Mouse (Mus musculus): ENCODE results near the gene Ush1c.
"Not testable (repeated sequence)": the region's sequence is repeated elsewhere in the genome, so short reads cannot be mapped to it uniquely, and the experiment has no call there.

The Ush1c gene

GRCm38 (mm10) chr7:46210276-46210675, 28.0 kb downstream of the Ush1c start:
- in situ Hi-C loops (cut with MboI; ENCODE audit: low sequenced_read_pairs), result no loop called here

- in situ Hi-C loops (cut with MboI; ENCODE audit: low sequenced_read_pairs), result no loop called here
These were observed 30.2 kb downstream of the Ush1c start for GRCm38 (mm10) chr7:46208131-46208530.

GRCm38 (mm10) chr7:46204775-46205174, 33.5 kb downstream of the Ush1c start:
- in situ Hi-C loops (cut with MboI; ENCODE audit: low sequenced_read_pairs), result no loop called here

- in situ Hi-C loops (cut with MboI; ENCODE audit: low sequenced_read_pairs), result no loop called here
These were observed 34.2 kb downstream of the Ush1c start for GRCm38 (mm10) chr7:46204046-46204471.

- in situ Hi-C loops (cut with MboI; ENCODE audit: low sequenced_read_pairs), result no loop called here
These were observed 36.7 kb downstream of the Ush1c start for GRCm38 (mm10) chr7:46201649-46202048.

GRCm38 (mm10) chr7:46200021-46200420, 38.3 kb downstream of the Ush1c start:
- in situ Hi-C loops (cut with MboI; ENCODE audit: low sequenced_read_pairs), result no loop called here

- in situ Hi-C loops (cut with MboI; ENCODE audit: low sequenced_read_pairs), result loop anchor here (10.0 kb wide), 1 partner anchor 101 kb away; no protein-coding TSS in a partner anchor
These were observed 42.9 kb downstream of the Ush1c start for GRCm38 (mm10) chr7:46195356-46195755.

- in situ Hi-C loops (cut with MboI; ENCODE audit: low sequenced_read_pairs), result no loop called here
These were observed 54.1 kb downstream of the Ush1c start for GRCm38 (mm10) chr7:46184232-46184631.

GRCm38 (mm10) chr7:46181590-46181989, 56.7 kb downstream of the Ush1c start:
- in situ Hi-C loops (cut with MboI; ENCODE audit: low sequenced_read_pairs), result no loop called here

- in situ Hi-C loops (cut with MboI; ENCODE audit: low sequenced_read_pairs), result no loop called here
These were observed 58.6 kb downstream of the Ush1c start, which contains the start of gene Abcc8 for GRCm38 (mm10) chr7:46179431-46180275. Gene Abcc8, minus strand, starts transcription at chr7:46180033.

- in situ Hi-C loops (cut with MboI; ENCODE audit: low sequenced_read_pairs), result not testable (repeated sequence)
These were observed 69.3 kb downstream of the Ush1c start for GRCm38 (mm10) chr7:46168980-46169379.

- in situ Hi-C loops (cut with MboI; ENCODE audit: low sequenced_read_pairs), result no loop called here
These were observed 69.9 kb downstream of the Ush1c start for GRCm38 (mm10) chr7:46168402-46168801.

- in situ Hi-C loops (cut with MboI; ENCODE audit: low sequenced_read_pairs), result no loop called here
These were observed 70.4 kb downstream of the Ush1c start for GRCm38 (mm10) chr7:46167901-46168300.

GRCm38 (mm10) chr7:46165876-46166275, 72.4 kb downstream of the Ush1c start:
- in situ Hi-C loops (cut with MboI; ENCODE audit: low sequenced_read_pairs), result no loop called here

- in situ Hi-C loops (cut with MboI; ENCODE audit: low sequenced_read_pairs), result no loop called here
These were observed 75.6 kb downstream of the Ush1c start for GRCm38 (mm10) chr7:46162731-46163130.

GRCm38 (mm10) chr7:46162132-46162727, 76.1 kb downstream of the Ush1c start:
- in situ Hi-C loops (cut with MboI; ENCODE audit: low sequenced_read_pairs), result no loop called here

GRCm38 (mm10) chr7:46161615-46162014, 76.7 kb downstream of the Ush1c start:
- in situ Hi-C loops (cut with MboI; ENCODE audit: low sequenced_read_pairs), result no loop called here

GRCm38 (mm10) chr7:46157746-46158145, 80.6 kb downstream of the Ush1c start:
- in situ Hi-C loops (cut with MboI; ENCODE audit: low sequenced_read_pairs), result no loop called here

- in situ Hi-C loops (cut with MboI; ENCODE audit: low sequenced_read_pairs), result no loop called here
These were observed 83.5 kb downstream of the Ush1c start for GRCm38 (mm10) chr7:46154498-46155488.

- in situ Hi-C loops (cut with MboI; ENCODE audit: low sequenced_read_pairs), result no loop called here
These were observed 85.4 kb downstream of the Ush1c start for GRCm38 (mm10) chr7:46152819-46153351.

- in situ Hi-C loops (cut with MboI; ENCODE audit: low sequenced_read_pairs), result no loop called here
These were observed 90.9 kb downstream of the Ush1c start for GRCm38 (mm10) chr7:46147417-46147816.
